Mouse (Mus musculus) kidney, postnatal 10 days (tissue): ENCODE data around the gene Zc3h13.

Experiments used
- DNase-seq: peaks from one replicate; pipeline ENCODE4 v3.0.0; 2021; ENCODE audit warnings: mixed read lengths

Gene Zc3h13

DNA sequence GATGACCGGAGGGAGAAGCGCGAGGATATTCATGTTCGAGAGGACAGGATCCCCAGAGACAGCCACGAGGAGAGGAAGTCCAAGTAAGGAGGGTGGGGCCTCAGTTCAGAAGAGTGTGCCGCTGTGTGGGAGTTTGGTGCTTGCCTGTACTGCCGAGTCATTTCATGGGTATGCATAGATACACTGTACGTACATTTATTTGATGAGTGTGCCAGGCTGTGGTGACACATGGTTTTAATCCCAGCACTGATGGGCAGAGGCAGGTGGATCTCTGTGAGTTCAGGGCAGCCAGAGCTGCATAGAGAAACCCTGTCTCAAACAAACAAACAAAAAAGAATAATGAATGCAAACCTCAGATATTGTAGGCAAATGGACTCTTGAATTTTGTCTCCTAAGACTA lies 43.9 kb downstream of the Zc3h13 start:
- DNase-seq = no peak

DNA sequence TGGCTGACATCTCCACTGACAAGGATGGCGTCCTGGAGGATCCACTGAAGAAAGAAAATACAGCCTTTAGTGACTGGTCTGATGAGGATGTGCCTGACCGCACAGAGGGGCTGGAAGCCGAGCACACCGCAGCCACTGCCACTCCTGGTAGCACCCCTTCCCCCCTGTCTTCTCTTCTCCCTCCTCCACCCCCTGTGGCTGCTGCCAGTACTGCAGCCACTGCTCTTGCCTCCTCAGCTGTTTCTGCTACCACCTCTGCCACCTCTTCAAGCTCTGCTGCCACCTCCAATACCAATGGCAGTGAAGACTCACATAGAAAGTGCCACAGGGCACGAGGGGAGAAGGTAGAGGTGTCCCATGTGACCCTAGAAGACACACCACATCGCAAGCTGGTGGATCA lies 46.4 kb downstream of the Zc3h13 start:
- DNase-seq = peak; percentile 41

- DNase-seq = no peak
These were observed 50.1 kb downstream of the Zc3h13 start for GRCm38 (mm10) chr14:75334321-75334720.

DNA sequence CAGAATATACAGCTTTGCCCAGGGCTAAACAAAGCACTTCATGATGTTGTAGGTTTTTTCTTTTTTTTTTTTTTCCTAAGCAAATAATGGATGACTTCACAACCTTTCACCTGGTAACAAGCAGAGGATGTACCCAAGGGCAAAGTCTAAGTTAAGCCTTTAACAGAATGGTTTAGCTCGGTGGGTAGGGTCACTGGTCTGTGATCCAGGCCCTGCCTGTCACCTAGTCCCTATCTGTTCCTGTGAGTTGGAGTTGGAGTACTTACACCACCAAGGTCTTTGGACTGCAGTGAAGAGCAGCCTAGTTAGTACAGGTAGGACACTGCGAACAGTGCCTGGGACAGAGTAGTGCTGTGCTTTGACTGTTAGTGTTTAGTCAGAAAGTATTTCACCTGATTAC lies 53.7 kb downstream of the Zc3h13 start:
- no peak for DNase-seq

DNA sequence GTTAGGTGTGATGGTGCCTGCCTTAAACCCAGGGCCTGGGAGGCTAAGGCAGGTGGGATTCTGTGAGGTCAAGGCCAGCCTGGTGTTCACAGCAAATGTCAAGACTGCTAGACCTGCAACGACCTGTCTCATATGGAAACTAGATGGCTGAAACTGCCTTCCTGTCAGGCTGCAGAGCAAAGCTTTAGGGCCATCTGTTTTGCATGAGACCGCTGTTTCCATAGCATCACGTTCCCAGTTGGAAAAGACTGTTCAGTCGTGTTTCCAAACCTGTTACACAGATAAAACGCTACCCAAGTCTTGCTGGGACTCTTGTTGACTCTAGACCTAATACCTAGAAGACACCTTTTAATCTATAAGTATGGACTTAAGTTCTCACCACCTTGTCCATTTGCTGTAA lies 61.9 kb downstream of the Zc3h13 start:
- DNase-seq = no peak

GRCm38 (mm10) chr14:75351626-75352025 lies 67.5 kb downstream of the Zc3h13 start:
- DNase-seq = no peak

DNA sequence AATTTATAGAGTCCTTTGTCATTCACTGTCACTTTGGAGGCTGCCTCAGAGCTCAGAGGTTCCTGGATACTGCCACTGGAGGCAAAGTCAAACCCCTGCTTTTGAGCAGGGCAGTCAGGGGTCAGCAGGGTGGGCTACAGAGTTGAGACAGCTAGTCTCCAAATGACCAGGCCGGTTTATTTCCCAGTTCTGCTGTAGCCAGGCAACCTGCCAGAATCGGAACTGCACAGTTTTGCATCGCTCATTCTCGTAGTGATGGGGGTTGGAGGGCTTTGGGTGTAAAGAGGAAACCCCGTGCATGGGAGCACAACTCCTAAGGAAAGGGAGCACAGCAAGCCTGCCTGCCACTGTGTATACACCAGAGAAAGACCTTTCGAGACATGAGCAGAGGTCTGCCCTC lies 79.1 kb downstream of the Zc3h13 start:
- peak; percentile 15 for DNase-seq

DNA sequence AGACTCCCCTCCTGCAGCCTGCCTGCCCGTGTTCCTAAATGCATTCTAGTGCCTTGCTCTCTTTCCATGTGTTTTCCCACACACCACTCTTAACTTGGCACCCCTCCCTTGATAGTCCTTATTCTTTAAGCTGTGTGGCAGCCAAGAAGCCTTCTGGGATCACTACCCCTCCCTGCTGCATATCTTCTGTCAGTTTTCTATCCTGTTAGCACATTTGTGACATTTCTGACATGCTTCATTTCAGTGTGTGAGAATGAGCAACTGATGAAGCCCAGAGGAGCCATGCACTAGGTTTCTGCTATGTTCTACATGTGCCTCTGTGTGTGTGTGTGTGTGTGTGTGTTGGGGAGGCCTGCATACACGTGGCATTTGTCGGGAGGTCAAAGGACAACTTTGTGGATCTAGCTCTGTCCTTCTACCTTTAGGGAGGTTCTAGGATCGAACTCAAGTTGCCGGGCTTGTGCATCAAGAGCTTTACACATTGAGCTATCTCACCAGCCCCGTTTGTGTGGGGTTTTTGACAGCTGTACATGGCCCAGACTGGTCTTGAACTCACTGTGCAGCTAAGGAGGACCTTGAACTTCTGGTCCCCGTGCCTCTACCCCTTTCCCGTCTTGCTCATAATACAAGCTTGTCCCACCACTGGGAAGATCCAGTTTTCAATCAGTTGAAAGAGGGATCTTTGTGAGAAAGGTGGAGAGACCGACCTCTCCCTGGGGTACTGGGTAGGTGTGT lies 81.3 kb downstream of the Zc3h13 start:
- no peak for DNase-seq

GRCm38 (mm10) chr14:75366741-75367140 lies 82.6 kb downstream of the Zc3h13 start:
- peak; percentile 60 for DNase-seq

GRCm38 (mm10) chr14:75367503-75367902 lies 83.3 kb downstream of the Zc3h13 start:
- no peak for DNase-seq

DNA sequence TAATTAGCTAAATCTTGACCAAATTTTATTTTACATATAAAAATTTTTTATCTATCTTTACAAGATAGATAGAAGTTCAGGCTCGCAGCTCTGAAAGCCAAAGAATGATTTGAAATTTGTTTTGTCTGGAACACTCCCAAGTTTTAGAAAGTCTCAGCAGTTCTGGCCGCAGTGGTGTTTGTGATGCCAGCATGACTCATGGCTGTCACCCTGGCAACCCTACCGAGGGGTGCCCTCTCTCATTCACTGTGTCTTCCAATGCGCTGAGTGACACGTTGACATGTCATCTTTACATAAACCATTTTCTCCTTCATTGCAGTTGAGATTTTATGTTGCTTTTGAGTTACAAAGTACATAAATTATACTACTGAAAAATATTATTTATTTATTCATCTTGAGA lies 85.7 kb downstream of the Zc3h13 start:
- no peak for DNase-seq

DNA sequence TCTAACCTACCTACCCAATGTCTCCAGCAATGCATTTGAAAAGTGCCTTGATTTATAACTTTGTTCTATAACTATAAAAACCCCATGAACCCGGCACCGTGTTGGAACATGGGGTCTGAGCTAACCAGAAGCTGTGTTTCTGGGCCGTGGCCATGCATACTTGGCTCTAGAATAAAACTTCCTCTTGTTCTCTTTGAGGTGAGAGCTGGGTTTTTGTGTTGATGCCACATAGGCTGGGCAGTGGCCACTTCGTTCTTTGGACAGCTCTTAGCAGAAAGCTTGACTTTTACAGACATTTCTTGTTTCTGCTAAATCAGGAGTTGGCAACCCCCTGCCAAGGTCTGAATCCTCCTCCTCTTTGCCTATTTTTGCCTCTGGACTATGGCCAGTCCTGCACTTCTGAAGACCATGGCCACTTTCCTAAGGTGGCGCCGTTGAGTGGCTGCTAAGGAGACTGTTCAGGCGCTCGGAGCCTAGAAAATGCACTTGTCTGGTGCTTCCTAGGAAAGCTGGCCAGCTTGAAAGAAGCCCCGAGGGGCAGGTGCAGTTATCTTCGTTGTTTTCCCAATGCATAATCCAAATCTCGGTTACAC lies 90.9 kb downstream of the Zc3h13 start:
- DNase-seq = no peak

DNA sequence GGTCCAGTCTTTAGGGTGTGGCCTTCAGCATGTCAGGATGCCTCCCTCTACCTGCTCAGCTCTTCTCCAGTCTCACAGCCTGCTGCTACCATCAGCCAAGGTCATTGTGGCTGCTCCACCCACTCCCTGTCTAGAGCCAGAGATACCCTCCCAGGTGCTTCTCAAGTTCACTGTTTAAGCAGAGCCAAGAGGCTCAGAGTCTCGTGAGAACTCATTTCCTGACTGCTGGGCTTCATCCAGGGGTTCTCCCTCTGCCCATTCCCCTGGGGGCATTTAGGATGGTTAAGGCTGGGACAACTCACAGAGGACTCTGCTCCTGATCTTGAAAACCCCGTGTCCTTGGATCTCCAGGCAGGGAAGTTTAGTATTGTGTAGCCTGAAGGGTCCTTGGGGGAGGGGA lies 92.1 kb downstream of the Zc3h13 start:
- no peak for DNase-seq

DNA sequence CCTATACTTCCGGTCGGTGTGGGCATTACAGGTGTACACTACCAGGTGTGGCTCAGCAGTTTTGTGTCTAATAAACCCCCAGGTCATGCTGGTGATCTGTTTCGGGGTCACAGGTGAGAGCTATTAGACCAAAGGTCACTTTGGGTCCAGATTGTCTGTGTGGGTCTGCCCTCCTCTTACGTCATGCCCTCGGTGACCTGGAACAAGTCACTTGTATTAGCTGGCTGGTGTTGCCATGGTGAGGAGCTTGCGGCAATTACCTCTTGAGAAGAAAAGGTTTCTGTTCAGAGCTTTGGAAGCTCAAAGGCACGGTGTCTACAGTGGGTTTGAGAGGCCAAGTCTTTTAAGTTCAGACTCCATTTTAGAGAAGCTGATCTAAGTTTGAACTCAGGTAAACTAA lies 93.4 kb downstream of the Zc3h13 start:
- no peak for DNase-seq
